Mouse (Mus musculus) brain, embryonic 14.5 days (tissue): ENCODE measurements around the gene Klhl9. TPM values are rescaled to one million over a fixed set of nuclear protein-coding genes. Genes with fewer than 3 reads are reported as not detected.
A peak's percentile ranks its signal among the peaks of the same experiment; 100 is the strongest.
"Not testable (repeated sequence)": the region's sequence is repeated elsewhere in the genome, so short reads cannot be mapped to it uniquely, and the experiment has no call there.

ENCODE experiments used
- DNase-seq: peaks from one replicate; pipeline ENCODE4 v3.0.0-alpha.2; 2011; ENCODE audit warnings: low read depth
- CTCF ChIP-seq: fragments of 200-500 bp; IDR thresholded peaks from 2 replicates; pipeline ENCODE4 v1.5.1; 2012; ENCODE audit warnings: inconsistent platforms, mild to moderate bottlenecking, moderate library complexity, borderline replicate concordance; ENCODE audit not compliant: insufficient read depth, insufficient read length; ENCODE audit errors: extremely low read depth
- POLR2A ChIP-seq: fragments of 200-500 bp; IDR thresholded peaks from 2 replicates; pipeline ENCODE4 v1.6.1; 2012; ENCODE audit warnings: mild to moderate bottlenecking, inconsistent platforms, borderline replicate concordance; ENCODE audit not compliant: poor library complexity, insufficient read depth, insufficient read length, severe bottlenecking; ENCODE audit errors: extremely low read depth
- polyA plus RNA-seq: library from polyadenylated mRNA; depleted of rRNA; stranded (reverse); fragments of >200 nt; gene quantifications from 2 replicates; pipeline ENCODE4 v1.2.3, GENCODE M21; 2012; rRNA removed

Gene Klhl9
- 45.5 and 69.0 TPM in 2 replicates for polyA plus RNA-seq

DNA sequence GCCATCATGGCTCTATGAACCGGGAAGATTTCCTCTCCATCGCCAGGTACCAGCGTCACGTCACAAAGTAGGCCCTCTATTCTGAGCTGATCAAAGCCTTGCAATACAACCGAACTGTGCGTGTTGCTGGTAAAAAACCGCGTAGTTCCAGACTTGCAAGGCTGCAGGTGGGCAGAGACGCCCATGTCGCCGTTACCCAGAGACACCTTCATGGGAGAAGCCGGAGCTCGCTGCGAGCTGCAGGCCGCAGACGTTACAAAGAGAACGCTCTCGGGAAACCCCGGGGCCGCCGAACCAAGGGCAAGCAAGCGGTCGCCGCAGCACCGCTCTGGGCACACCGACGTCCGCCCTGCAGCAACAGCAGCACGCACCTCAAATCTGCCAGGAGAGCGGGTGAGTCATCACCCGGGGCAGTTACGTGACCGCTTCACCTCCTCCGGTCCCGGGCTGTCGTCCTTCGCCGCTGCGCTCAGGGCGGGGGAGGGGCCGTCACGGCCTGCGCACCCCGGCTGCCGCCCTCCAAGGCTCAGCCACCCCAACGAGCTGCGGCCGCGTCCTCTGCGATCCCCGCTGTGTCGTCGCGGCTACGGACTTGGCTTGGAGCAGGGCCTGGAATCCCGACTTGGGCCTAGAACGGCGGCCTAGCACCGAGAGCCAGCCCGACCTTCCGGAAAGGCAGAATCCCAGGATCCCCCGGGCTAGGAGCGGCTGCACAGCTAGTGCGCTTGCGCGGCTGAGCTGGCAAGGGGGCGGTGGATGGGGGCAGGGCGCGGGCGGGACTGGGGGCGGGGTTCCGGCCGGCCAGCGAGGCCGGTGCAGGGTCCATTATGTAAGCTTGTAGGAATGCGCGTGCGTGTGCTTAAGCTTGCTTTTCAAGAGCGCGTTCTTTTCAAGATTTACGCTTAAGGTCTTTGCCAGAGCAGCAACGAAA is at the start of gene Klhl9, which contains the start of gene Gm26566:
Gene Klhl9 (minus strand): TSS at position 675 of the 931 bp plus-strand sequence.
Gene Gm26566 (plus strand): TSS at position 15 of the 931 bp plus-strand sequence.
- TF ChIP-seq CTCF (no peak), POLR2A (peak; percentile 65; the same call in 1 of the 2 replicates)
- DNase-seq = peak; percentile 98

DNA sequence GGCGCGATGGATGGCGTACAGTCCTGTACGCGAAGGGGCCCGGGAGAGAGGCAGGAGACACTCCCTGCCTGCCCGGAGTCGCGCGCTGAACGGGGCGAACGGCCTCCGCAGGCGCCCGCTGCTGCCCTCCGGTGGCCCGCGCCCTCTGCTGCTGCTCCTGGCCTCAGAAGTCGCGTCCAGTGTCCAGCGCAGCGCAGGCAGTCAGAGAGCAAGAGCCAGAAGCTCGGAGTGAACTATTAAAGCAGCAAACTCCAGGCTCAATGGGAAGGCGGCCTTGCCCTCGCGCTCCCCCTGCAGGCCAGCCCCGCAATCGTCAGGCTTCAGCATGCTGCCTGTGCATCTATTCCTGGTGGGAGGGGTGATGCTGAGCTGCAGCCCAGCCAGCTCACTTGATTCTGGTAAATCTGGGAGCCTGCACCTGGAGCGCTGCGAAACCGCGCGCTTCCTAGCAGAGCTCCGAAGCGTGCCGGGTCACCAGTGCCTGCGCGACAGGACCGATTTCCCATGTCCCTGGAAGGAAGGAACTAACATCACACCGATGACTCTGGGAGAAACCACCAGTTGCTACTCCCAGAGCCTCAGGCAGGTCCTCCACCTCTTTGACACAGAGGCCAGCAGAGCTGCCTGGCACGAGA is 41.2 kb upstream of the Klhl9 start:
- peak; percentile 81 for DNase-seq

DNA sequence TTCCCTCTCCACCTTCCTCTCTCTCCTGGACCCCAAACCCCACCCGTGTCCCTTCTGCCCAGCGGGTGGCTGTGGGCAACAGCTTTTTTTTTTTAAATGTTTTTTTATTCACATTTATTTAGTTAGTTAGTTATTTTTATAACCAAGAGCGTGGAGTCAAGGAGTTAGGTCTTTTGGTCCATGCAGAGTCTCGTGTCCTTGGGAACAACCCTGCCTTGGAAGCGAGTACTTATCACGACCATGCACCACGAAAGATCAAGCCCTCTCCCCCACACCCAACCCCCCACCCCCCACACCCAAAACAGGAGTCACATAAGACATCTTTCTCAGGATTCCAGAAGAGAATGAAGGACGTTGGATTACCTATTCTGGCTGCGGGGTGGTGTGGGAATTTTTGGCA is 40.1 kb upstream of the Klhl9 start:
- not testable (repeated sequence) for DNase-seq

DNA sequence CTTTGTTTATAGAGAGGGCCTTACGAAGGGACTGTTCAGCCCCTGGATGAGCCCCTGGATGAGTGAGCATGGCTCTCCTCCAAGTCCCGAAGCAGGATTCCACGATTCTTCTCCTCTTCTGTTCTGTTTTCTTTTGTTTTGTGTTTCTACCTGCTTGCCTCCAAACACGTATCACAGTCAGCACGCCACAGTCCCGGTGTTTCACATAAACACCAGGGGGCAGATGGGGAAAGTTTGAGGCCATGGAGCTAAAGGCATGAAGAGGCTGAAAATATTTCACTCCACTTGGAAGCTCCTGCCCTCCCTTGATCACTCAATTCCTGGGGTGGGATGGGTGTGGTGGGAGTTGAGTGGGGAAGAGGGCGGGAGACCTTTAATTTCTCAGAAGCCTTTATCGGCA is 39.5 kb upstream of the Klhl9 start:
- DNase-seq = not testable (repeated sequence)

DNA sequence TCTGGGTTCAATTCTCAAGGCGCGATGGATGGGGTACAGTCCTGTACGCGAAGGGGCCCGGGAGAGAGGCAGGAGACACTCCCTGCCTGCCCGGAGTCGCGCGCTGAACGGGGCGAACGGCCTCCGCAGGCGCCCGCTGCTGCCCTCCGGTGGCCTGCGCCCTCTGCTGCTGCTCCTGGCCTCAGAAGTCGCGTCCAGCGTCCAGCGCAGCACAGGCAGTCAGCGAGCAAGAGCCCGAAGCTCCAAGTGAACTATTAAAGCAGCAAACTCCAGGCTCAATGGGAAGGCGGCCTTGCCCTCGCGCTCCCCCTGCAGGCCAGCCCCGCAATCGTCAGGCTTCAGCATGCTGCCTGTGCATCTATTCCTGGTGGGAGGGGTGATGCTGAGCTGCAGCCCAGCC is 38.2 kb upstream of the Klhl9 start:
- DNase-seq = peak; percentile 91

DNA sequence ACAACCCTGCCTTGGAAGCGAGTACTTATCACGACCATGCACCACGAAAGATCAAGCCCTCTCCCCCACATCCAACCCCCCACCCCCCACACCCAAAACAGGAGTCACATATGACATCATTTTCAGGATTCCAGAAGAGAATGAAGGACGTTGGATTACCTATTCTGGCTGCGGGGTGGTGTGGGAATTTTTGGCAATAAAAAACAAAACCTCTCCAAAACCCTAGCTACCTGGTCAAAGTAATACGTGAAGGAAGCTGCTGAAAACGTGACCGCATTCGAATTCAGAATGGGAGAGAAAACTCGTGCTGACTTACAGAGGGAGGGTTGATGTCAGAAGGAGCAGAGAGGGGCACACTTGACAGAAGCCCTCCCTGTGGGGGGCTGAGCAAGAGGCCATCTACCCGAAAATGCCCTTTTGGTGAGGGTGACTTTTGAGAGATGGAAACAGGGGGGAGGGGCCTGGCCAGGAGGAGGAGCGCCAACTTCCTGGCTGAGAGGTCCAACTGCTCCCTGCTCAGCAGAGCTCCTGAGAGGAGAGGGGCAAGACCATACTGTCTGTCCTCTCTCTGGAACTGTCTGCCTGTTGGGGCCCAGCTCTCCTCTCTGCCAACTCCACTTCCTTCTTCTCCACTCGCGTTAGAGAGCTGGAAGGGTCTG is 37.5 kb upstream of the Klhl9 start, which contains the start of gene Gm13283:
Gene Gm13283 (plus strand): TSS at position 510 of the 659 bp plus-strand sequence.
- DNase-seq = not testable (repeated sequence)

DNA sequence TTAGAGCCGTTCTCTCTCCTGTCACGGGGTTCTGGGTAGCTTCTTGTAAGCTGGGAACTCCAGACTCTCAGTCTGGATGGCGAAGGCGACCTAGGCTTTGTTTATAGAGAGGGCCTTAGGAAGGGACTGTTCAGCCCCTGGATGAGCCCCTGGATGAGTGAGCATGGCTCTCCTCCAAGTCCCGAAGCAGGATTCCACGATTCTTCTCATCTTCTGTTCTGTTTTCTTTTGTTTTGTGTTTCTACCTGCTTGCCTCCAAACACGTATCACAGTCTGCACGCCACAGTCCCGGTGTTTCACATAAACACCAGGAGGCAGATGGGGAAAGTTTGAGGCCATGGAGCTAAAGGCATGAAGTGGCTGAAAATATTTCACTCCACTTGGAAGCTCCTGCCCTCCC is 36.5 kb upstream of the Klhl9 start:
- DNase-seq = not testable (repeated sequence)

DNA sequence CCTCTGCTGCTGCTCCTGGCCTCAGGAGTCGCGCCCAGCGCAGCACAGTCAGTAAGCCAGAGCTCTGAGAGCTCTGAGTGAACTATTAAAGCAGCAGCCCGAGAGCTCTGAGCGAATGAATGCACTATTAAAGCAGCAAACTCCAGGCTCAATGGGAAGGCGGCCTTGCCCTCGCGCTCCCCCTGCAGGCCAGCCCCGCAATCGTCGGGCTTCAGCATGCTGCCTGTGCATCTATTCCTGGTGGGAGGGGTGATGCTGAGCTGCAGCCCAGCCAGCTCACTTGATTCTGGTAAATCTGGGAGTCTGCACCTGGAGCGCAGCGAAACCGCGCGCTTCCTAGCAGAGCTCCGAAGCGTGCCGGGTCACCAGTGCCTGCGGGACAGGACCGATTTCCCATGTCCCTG is 35.4 kb upstream of the Klhl9 start:
- peak; percentile 67 for TF ChIP-seq CTCF
- DNase-seq = peak; percentile 95

DNA sequence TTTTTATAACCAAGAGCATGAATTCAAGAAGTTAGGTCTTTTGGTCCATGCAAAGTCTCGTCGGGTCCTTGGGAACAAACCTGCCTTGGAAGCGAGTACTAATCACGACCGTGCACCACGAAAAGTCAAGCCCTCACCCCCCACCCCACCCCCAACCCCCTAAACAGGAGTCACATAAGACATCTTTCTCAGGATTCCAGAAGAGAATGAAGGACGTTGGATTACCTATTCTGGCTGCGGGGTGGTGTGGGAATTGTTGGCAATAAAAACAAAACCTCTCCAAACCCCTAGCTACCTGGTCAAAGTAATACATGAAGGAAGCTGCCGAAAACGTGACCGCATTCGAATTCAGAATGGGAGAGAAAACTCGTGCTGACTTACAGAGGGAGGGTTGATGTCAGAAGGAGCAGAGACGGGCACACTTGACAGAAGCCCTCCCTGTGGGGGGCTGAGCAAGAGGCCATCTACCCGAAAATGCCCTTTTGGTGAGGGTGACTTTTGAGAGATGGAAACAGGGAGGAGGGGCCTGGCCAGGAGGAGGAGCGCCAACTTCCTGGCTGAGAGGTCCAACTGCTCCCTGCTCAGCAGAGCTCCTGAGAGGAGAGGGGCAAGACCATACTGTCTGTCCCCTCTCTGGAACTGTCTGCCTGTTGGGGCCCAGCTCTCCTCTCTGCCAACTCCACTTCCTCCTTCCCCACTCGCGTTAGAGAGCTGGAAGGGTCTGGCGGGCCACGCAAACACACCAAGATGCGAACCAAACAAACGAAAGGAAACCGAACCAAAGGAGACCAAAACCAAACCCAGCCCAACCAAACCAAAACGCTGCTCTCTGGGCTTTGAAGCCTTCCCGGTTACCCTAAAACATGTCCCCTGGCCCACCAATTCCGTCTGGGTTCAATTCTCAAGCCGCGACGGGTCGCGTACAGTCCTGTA is 34.6 kb upstream of the Klhl9 start:
- not testable (repeated sequence) for DNase-seq

DNA sequence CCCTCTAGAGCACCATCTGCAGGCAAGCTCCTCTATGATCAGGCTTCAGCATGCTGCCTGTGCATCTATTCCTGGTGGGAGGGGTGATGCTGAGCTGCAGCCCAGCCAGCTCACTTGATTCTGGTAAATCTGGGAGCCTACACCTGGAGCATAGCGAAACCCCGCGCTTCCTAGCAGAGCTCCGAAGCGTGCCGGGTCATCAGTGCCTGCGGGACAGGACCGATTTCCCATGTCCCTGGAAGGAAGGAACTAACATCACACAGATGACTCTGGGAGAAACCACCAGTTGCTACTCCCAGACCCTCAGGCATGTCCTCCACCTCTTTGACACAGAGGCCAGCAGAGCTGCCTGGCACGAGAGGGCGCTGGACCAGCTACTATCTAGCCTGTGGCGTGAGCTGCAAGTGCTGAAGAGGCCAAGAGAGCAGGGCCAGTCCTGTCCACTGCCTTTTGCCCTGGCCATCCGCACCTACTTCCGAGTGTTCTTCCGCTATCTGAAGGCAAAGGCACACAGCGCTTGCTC is 32.6 kb upstream of the Klhl9 start, which contains the start of gene Gm13271:
Gene Gm13271 (plus strand): TSS at position 51 of the 523 bp plus-strand sequence.
- not testable (repeated sequence) for DNase-seq

DNA sequence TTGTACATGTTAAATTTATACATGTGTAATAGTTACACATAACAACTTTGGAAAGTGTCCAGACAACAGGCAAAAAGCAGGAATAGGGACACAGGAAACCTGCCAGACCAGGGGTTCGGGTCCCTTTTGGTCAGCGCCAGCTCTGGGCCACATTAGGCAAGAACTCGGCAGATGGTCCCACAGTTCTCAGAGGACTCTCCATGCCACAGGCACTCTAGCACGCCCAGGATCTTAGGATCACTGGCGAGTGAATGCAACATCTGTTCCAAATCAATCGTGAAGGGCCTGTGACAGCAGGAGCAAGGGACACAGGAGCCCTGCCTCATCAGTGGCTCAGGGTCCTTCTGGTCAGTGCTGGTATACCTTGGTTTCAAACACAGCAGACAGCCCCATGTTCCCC is 27.7 kb upstream of the Klhl9 start:
- DNase-seq = no peak
- TF ChIP-seq CTCF (no peak), POLR2A (no peak)

DNA sequence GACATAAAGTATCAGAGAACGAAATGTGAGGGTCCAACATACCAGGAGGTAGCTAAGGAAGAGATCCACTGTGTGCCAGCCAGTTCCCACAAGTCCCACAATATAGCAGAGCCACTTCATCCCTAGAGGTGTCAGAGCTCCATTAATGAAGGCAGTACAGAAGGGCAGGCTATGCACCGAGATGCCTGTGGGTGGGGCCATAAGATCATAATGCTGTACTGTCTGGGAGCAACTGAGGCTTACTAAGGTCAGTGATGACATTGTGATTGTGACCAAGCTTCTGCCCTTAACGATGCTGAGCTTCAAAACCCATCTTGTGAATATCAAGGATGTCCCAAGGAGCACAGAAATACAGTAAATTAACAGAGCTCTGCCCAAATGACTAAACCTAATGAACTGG is 21.9 kb upstream of the Klhl9 start:
- TF ChIP-seq POLR2A (no peak), CTCF (no peak)
- DNase-seq = no peak

DNA sequence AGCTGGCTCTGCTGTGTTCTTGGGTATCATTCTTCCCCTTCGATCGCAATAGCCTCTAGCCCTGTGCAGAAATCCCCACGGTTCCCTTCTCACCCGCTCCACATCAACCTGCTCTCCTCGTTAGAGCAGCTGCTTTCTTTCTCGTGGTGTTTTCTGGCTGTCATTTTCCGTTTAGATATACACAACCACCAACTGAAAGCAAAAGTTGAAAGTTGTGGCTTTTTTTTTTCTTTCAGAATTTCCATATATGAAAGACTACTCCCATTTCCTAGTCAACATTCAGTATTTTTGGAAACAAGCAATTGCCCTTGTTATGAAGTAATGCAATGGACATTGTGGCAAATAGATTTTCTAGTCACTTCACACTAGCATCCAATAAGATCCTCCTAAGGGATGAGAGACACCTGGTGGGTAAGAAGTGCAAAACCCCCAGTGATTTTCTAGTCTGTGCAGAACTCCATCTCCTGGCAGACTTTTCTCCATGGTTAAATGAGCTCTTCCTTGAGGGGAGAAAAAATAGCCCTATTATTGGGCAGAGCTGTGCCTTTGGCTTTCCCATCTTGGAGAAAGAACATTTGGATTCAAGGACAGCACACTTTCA is 20.6 kb upstream of the Klhl9 start:
- TF ChIP-seq POLR2A (no peak), CTCF (peak; percentile 7; the same call in 1 of the 2 replicates)
- DNase-seq = no peak
